Mouse (Mus musculus) Muller cell, postnatal 12 days (primary cell): ENCODE measurements at regions not wholly inside any gene's neighbourhood (a gene's known extent, or its start where the extent isn't known, plus 50 kb on each side); places are given as distances from the start of the nearest gene placed in this dataset.

ENCODE experiments used
- DNase-seq: peaks from one replicate; pipeline ENCODE4 v3.0.0-alpha.2; 2015; ENCODE audit errors: inconsistent ontology term

DNA sequence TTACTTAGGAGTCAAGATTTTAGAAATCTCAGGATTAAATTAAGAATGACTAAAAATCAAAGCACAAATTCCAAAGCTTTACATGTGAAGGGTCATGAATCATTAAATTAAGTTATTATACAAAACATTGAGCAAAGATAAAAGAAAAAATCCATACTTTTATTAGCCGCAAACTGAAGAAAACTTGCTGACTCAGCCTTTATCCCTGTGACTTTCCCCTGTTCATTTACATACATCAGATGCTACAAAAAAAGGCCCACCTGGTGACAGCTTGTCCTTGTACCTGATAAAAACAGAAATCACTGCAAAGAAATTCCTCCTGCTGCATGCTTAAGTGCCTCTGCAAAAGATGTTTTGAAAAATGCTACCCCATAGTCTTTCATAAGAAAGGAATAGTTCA lies 2555.9 kb upstream of the Pcdh20 start:
- DNase-seq, result no peak

DNA sequence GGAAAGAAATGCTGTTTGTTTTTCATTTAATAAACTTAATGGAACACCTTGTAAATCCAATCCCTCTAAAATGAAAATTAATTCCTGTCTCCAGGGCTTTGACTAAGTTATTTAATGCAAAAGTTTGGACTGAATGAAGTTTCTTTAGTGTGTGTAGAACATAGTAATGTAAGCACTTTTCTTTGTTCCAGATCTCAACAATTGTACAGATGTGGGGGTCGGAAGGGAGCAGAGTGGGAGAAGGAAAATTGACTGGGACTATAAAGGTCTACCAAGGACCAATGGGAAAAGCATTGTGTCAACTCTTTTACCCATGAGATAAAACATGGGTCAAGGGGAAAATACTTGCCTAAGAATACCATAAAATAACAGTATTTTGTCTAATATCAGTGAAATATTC lies 2548.9 kb upstream of the Pcdh20 start:
- no peak for DNase-seq

DNA sequence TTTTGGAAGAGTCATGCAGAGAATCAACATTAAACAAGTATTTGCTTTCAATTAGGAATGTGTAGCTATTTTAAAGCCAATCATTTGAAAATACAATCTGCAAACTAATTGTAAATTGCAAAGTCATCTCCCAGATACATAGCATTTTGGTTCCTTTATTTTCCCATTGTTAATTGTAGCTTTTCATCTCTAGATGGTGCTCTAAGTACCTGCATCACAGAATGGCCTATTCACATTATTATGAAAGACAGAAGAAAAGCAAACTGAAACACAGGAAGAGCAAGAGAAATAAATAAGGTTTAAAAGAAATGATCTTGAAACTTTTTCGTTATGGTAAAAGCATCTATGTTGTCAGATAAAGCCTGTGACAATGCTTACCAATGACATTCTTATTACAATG lies 2543.5 kb upstream of the Pcdh20 start:
- peak; percentile 29 for DNase-seq
